11 mouse cellular contexts compared by ENCODE assay signal in genomic region chr12:73672007-73672406, GRCm38 (mm10).
DNase-seq lines count a peak whose midpoint lies in the region; ATAC-seq lines count a peak whose summit lies in the region.
"Had no signal": no experiment of that assay in that cellular context is flagged by ENCODE, and none has a peak within 500 bp of the region (broad histone marks: within the 10 kb centered on the region; RNA-seq: fewer than 3 reads in every experiment).

No protein-coding gene starts in this region.

- H3K27ac ChIP-seq in intestine, embryonic 16.5 days (ENCODE audit: low read length) = 0 out of 2 replicates have a peak overlapping the region, but pooled peaks have one; percentile 19
- no peak overlapping the region for H3K27ac ChIP-seq in intestine, embryonic 15.5 days

- H3K36me3 ChIP-seq in intestine, embryonic 16.5 days (ENCODE audit: control insufficient read depth, insufficient read depth, low read length) = no peaks in the 10 kb centered on the region
- H3K36me3 ChIP-seq in intestine, embryonic 15.5 days = no peaks in the 10 kb centered on the region
- H3K36me3 ChIP-seq: G1E had no signal

- peak; percentile 47 to 66 for DNase-seq in cerebellum, postnatal 10 days
- no peak for DNase-seq in cerebellum, adult 8-10 months
- DNase-seq in right cerebral cortex, postnatal 4 days = peak; percentile 26
- no peak for DNase-seq in right cerebral cortex, postnatal 14 days
- no peak for DNase-seq in frontal cortex, adult 2 months (ENCODE audit: extremely low spot score in 1 of 2, low spot score in 1 of 2)
- no peak for DNase-seq in thymus, postnatal 4 days
- DNase-seq: cerebellum, adult 18-20 months had no signal

- H3K9me3 ChIP-seq in intestine, embryonic 16.5 days (ENCODE audit: control insufficient read depth, low read length) = no peaks in the 10 kb centered on the region
- no peaks in the 10 kb centered on the region for H3K9me3 ChIP-seq in intestine, embryonic 15.5 days

- WGBS in intestine, embryonic 16.5 days = 66% methylated on average over 4 of the region's 4 CpGs
- WGBS in intestine, embryonic 15.5 days = 72% methylated on average over 4 of the region's 4 CpGs

- H3K4me1 ChIP-seq in intestine, embryonic 16.5 days (ENCODE audit: control insufficient read depth, insufficient read depth, low read length) = no peaks in the 10 kb centered on the region
- 0 out of 2 replicates have a peak, but pooled peaks cover 5% of the 10 kb centered on the region for H3K4me1 ChIP-seq in intestine, embryonic 15.5 days (replicated peaks)

- no peak for ATAC-seq in intestine, embryonic 16.5 days
- ATAC-seq in intestine, embryonic 15.5 days = no peak
- ATAC-seq: hindbrain, embryonic 16.5 days had no signal

- H3K4me2 ChIP-seq in intestine, embryonic 16.5 days (ENCODE audit: low read depth, low read length) = no peak overlapping the region
- no peak overlapping the region for H3K4me2 ChIP-seq in intestine, embryonic 15.5 days (replicated peaks)

- H3K9ac ChIP-seq in intestine, embryonic 16.5 days (ENCODE audit: low read depth, low read length) = no peak overlapping the region
- no peak overlapping the region for H3K9ac ChIP-seq in intestine, embryonic 15.5 days

- no peaks in the 10 kb centered on the region for H3K27me3 ChIP-seq in intestine, embryonic 16.5 days (replicated peaks; ENCODE audit: control insufficient read depth, insufficient read depth, low read length)
- no peaks in the 10 kb centered on the region for H3K27me3 ChIP-seq in intestine, embryonic 15.5 days (replicated peaks)

- no peak overlapping the region for H3K4me3 ChIP-seq in intestine, embryonic 16.5 days (ENCODE audit: low read length)
- no peak overlapping the region for H3K4me3 ChIP-seq in intestine, embryonic 15.5 days (replicated peaks)

Comparison
In these comparisons a context has a peak if more than half of its experiments do, and no peak if none do; other contexts are left out.
1. DNase-seq: peak in cerebellum, postnatal 10 days (2 of 2) and right cerebral cortex, postnatal 4 days (single experiment); none in cerebellum, adult 8-10 months (single experiment), right cerebral cortex, postnatal 14 days (single experiment), frontal cortex, adult 2 months (0 of 2) and thymus, postnatal 4 days (single experiment).